Mouse (Mus musculus): ENCODE data around the gene Atrnl1.
A peak's percentile ranks its signal among the peaks of the same experiment; 100 is the strongest.
"Not testable (repeated sequence)": the region's sequence is repeated elsewhere in the genome, so short reads cannot be mapped to it uniquely, and the experiment has no call there.

The Atrnl1 gene

DNA sequence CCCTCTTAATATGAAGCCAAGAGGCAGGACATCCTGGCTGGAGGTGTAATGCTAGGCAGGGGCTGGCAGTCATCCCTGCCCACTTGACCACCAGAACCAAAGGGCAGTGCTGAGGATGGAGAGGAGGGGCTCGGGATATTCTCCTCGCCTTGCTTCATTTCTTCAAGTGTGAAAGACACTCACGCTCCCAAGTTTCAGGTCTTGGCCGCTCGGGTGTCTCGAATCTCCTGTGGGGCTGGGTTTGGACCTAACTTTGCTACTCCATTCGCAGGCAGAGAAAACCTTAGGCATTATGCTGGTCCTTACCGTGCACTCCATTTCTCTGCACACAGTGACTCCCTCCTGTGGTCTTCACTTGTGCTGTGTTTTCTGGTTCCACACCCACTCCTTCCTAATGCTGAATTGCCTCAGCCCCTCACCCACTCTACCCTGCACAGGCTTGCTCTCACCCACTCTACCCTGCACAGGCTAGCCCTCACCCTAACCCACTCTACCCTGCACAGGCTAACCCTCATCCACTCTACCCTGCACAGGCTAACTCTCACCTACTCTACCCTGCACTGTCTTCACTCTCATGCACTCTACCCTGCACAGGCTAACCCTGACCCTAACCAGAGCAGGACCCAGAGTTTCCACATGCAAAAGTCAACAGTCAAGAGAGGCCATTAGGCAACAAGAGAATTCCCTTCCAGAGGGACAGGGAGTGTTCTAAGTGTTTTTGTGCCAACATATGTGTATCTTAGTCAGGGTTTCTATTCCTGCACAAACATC lies 410.9 kb downstream of the Atrnl1 start:
- no peak for DNase-seq (ENCODE audit: low read depth, low spot score)

DNA sequence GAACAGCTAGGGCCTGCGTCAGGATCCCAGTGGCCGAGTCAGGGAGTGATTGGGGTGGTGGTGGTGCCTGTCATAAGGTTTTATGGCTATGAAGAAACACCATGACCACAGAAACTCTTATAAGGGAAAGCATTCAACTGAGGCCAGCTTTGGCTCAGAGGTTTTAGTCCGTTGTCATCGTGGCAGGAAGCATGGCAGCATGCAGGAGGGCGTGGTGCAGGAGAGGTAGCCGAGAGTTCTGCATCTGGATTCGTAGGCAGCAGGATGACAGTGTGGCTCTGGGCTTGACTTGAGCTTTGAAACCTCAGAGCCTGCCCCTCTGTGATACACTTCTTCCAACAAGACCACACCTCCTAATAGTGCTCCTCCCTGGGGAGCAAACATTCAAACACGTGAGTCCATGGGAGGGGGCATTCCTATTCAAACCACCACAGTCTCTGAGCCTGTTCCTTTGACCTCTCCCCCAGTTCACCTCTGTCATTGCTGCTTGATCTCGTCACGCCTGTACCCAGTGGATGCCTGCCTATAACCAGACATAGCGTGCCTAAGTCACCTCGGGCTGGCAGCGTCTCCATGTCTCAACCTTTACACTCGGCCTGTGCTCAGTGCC lies 412.5 kb downstream of the Atrnl1 start:
- no peak for DNase-seq (ENCODE audit: low read depth, low spot score)

DNA sequence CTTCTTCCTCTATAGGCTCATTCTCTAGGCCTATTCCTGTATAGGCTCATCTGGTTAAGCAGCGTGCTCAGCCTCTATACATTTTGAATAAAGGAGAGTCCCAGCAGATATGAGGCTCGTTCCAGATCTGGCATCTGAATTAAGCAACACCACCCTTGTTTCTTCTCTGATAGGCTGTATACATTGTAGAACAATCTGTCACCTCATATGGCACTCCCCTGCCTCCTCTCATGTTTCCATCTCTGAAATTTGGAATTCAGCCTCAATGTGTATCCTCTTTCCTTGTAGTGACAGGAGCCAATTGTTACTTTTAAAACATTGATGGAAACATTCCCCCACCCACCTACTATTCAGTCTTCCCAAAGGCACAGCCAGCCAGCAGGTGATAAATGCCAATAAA lies 414.2 kb downstream of the Atrnl1 start:
- no peak for DNase-seq (ENCODE audit: low read depth, low spot score)

DNA sequence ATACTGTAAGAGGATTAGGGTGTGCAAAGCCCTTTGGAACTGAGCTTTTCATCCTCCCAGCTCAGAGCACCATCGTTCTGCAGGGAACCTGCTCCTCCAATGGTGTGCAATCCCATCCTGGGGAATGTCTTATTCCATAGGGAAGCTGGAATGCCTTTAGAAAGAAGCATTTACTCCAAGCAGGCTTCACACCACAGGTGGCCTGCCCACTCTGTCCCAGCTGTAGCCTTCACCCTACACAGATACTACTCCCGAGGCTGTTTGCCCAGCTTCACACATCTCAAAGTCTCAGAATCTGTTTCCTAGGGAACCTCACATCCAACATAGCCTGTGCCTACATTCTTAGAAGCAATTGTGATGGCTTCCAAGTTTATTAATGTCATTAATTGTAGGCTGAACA lies 418.8 kb downstream of the Atrnl1 start:
- DNase-seq (ENCODE audit: low read depth, low spot score), result no peak

DNA sequence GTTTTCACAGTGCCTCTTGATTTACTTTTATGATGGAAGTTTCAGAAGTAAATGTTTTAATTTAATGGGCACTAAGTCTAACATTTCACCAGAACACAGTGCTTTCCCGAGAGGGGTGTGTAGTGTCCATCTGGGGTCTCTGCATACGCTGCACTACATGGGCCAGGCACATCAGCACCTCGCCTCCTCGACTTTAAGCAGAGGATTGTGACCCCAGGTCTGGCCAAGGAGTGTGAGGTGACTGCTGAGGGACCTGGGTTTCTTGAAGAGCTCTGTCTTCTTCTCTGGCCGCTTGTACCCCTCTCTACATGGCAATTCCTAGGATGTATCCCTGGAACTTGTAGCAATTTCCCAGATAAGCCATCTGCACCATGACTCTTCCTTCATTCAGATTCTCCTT lies 422.4 kb downstream of the Atrnl1 start:
- DNase-seq (ENCODE audit: low read depth, low spot score), result no peak

DNA sequence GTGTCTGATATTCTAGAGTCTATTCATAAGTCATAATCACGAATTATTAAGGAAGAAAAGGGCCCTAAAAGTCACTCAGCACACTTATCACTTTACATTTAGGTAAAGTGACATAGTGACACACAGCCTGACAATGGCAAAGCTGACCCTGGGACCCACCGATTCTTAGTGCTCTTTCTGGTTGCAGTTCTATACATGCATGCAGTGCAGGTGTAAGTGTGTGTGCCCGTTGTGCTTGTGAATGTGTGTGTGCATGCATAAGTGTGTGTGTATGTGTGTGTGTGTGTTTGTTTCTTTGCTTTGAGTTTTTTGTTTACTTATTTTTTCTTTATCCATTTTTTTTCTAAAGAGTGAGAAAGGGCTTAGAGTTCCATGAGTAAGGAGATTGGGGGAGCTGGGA lies 425.3 kb downstream of the Atrnl1 start:
- DNase-seq (ENCODE audit: low read depth, low spot score), result no peak

DNA sequence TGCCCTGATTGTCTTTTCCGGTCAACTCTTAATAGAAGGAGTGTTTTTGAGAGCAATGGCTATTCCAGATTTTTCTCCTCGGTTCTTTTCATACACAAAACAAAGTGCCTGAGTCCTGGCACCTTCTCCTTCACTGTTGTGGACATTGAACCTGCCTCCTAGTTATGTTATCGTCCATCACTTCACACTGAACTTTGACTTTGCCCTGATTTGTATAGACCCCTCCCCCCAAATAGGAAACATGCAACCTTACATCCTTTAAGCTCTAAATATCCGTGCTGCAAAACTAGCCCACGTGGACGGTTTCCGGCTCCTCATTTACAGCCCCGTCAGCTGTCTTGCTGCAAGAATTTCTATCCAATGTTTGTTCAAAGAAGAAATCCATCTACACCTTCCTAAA lies 432.3 kb downstream of the Atrnl1 start:
- DNase-seq (ENCODE audit: low read depth, low spot score), result no peak

DNA sequence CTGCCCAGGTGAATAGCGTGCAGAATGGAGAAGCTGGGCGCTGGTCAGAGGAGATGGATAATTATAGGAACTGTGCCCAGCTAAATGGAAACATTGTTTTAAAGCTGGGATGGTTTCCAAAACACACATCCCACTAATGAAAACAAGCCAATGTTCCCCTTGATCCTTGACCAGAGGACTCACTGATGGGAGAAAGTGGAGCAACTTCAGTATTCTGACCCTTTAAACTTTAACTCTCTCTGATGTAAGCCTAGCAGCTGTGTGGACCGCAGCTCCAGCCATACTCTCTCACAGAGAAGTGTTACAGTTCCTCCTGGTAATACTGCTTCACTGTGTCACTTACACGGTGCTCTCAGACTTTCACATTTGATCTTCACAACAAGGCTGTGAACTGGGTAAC lies 432.7 kb downstream of the Atrnl1 start:
- no peak for DNase-seq (ENCODE audit: low read depth, low spot score)

DNA sequence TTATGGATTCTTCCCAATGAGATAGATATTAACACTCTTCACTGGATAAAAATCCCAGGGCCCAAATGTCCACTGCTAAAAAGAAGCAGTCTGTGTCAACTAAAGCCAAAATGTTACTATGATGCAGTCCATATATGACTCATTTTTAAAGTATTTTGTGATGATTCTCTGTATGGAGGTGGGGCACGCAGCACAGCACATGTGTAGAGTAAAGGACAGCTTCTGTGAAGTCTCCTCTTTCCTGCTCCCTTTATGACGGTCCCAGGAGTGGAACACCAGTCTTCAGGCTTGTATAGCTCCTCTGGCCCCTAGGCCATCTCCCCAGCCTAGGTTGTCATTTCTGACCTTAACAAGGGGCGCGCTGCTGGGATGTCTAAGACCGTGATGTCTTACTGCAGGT lies 434.0 kb downstream of the Atrnl1 start:
- DNase-seq (ENCODE audit: low read depth, low spot score), result no peak

DNA sequence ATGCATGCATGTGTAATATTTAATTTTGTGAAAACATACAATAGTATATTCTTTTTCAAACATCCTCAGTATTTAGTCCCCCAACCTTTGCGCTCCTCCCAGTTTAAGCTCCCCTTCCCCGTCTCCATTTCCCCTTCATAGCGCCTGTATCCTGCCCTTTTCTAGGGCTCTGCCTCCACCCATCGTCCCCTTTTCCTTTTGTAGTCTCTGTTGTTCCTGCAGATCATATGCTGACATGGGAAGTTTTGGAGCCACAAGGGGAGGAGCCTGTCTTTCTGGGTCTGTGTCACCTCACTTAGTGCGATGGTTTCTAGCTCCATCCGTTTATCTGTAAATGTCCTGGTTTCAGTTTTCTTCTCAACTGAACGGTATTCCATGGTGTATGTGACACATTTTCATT lies 435.8 kb downstream of the Atrnl1 start:
- DNase-seq (ENCODE audit: low read depth, low spot score), result no peak

DNA sequence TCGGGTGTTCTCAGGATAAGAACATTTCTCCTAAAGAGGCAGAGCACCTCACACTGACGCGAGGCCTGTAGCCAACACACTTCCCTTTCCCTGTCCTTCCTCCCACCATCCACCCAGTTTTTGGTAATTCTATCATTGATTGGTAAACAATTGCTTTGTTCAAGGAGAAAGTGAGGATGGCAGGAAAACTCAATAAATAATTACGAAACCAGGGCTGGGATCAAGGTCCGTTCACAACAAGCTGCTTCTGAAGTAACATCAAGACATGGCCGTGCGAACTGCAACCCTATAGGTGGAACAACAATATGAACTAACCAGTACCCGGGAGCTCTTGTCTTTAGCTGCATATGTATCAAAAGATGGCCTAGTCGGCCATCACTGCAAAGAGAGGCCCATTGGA lies 439.6 kb downstream of the Atrnl1 start:
- not testable (repeated sequence) for DNase-seq (ENCODE audit: low read depth, low spot score)

DNA sequence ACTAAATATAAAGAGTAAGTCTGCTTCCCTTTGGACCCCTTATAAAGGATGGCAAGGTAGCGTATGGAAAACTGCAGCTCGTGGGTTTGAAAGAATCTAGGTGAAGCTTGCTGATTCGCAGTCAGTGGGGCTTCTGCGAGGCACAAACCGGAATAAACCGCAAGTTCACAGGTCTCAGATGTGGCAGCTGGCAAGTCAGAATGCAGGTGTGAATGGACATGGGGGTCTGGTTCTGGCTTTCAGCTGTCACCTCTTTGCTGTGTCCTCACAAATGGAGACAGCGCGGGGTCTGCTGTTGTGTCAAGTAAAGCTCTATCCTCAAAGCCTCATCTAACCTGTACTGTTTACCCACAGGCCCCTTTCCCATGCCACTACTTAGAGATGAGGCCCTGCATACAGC lies 440.2 kb downstream of the Atrnl1 start:
- no peak for DNase-seq (ENCODE audit: low read depth, low spot score)

DNA sequence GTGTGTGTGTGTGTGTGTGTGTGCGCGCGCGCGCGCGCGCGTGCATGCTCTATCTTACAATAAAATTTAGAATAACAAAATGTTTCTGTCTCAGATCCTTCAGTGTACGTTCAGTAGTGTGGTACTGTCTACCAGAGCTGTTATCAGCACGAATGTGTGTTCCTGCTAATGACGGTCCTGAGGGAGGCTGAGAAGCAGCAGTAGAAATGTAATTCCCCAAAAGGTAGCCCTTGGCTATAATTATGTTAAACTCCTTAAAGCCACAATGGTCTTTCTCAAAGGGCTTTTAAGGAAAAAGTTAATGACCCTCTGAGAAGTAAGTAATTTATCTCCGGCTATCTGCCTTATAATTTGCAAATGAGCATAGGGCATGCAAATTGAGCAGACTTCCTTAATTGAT lies 441.1 kb downstream of the Atrnl1 start:
- DNase-seq (ENCODE audit: low read depth, low spot score), result no peak

DNA sequence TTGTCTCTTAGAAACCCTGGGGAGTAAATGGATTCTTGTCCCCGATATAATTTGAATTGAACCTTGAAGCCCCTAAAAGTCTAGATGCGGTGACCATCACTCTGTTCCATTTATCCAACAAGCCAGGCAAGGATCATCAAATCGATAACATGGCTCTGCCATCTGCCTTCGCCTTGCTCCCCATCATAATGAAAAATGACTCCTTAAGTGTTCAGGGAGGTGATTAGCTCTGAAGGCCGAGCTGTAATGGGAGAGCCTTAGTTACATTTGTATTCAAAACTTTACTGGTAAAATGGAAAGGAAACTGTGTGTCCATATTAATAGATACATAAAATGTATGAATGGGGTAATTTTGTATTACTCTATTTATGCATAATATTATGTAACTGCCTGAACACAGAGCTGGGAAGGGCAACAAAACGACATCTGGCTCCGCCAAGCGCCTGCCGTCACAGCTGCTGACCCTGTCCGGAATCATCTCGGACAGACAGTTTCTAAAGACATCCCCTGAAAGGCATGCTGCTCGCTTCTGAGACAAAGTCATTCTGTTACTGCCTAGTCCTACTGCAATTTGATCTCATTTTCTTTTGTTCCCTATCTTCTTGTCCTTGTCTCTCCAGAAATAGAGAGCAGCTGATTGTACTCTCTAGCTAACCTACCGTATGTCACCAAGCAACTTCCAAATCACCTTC lies 441.8 kb downstream of the Atrnl1 start:
- no peak for DNase-seq (ENCODE audit: low read depth, low spot score)

DNA sequence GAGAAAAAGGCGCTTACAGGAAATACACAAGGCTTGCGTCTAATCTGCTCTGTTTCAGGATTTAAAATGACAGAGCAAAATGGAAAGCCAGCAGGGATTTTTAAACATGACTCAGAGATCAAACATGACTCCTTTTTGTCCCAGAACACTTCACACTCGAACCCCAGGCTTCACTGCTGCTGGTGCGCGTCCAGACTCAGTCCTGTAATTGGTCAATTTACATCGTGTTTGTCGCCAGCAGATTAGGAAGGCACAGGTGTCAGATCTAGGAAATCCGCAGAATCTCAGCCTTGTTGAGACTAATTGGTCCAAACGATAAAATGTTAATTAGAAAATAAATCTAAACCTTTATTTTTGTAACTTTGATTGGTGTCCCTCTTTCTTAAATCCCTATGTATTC lies 448.9 kb downstream of the Atrnl1 start:
- no peak for DNase-seq (ENCODE audit: low read depth, low spot score)

DNA sequence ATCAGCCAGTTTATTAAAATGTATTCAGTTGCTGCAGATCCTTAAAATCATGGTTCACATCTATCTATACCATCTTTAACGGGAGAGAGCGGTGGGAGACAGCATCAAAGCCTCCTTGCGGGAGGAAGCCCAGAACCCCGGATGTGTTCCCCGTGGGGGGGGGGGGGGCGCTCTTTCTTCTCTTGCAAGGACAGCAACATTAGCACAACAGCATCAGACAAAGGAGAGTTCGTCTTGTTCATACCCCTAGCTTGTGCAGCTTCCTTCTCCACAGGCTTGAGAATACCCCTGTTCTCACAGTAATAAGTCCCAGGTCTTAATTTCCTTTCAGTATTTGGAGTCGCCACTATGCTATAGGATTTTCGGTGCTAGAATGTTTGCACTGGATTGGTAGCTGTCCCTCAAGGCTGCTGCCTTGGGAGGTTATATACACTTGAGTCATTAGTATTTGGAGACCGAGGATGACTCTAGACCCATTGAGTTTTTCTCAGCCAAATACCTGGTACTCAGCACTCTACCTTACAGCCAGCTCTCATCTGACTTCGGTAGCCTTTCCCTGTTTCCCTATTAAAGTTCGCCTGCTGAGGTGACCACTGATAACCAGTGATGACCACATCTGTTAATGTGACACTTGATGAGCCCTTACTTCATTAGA lies 449.5 kb downstream of the Atrnl1 start:
- no peak for DNase-seq (ENCODE audit: low read depth, low spot score)

DNA sequence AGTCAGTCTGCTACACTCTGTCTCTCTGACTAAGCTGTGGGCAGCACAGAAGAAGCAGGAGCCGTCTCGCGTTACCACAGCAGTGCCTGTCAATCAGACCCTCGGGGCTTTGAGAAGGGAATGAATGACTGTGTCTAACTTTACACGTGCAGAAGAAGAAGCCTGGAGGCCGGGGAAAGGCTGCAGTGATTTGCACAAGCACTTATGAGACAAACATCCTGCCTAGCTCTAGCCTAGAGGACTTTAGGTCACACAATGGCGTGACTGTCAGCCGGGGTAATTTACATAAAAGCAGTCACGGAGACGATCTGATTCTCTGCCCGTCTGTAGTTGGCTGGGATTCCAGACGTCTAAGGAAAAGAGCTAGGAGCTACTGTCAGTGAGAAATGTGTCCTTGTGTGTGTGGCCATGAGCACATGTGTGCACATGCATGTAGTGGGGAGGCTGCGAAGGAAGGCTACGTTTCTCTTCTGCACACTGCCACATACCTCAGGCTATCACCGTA lies 450.1 kb downstream of the Atrnl1 start:
- no peak for DNase-seq (ENCODE audit: low read depth, low spot score)

DNA sequence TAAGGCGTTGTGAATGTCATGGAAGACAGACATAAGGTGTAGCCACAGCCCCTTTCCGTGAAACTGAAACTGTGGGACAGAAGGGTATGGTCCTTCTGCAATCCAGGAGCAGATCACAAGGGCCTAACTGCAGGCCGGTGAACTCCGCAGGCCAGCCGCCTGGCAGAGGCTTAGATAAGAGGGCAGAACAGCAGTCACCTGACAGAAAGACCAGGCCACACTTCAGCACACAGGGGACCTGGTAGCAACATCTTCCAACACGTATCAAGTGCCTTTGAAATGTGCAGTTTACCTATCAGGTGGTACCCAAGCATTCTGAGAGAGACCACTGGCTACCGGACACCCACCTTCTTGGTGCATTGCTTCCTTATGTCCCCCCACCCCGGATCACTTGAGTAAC lies 451.1 kb downstream of the Atrnl1 start:
- no peak for DNase-seq (ENCODE audit: low read depth, low spot score)

DNA sequence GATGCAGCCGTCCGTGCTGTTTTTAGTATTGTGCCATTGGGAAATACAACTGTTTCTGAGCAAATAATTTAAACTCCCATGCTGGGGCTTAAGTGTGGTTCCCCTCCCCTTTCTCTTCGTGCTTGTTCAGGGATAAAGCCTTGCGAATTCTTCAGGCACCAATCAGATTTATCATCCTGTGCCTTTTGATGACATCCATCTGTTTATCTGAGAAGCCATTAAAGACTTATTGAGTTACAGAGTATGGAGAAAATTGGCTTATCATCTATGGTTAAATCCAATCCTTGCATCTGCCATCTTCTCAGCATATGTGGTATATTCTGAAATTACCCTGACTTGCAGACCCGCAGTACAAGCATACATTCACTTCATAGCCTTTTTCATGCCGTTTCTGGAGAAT lies 452.7 kb downstream of the Atrnl1 start:
- DNase-seq (ENCODE audit: low read depth, low spot score), result no peak

DNA sequence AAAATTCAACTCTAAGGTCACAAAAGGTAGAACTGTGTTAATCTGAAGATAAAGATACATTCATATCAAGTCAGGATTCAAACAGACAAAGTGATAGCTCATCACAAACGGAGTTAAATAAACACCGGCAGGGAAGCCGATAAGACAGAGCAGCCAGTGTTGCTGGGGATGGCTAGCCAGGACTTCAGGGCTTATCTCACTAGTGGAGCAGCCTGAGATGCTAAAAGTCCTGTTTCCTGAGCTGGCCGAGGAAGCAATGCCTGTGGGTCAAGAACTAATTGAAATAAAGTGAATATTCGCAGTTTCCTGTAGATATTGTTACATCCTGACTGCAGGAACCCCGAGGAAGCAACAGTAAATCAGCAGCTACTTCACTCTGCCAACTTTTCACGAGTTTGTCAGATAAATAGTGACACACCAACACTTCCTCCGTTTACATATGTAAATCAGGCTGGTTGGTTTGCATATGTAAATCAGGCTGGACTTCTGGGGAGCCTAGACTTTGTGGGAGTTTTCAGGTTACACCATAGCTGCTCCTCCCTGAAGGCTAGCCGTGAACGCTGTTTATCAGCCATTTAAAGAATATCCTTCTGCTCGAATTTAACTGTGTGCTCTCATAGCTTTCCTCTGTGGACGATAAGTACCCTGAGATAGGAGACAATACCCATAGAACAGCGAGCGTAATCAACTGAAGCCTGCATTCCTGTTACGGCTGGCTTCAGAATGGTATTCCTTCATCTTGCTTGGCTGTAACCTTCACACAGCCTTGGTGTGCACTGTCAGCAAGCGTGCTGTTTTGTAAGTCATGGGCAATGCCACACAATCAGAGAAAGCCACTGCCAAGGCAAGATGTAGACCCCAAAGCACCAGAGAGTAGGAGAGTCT lies 453.5 kb downstream of the Atrnl1 start:
- no peak for DNase-seq (ENCODE audit: low read depth, low spot score)

DNA sequence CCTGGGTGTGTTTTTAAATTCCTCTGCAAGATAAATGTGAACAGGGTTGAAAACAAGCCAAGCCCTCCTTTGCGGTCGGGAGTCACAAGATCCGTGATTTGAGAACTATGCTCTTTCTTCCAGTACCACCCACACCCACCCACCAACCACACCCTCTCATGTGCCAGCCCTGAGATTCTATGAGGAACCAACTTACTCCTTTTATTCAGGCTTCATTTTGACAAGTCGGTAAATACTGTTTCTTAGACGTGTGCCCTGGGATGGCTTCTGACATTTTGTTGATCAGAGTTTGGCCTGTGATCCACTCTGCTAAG lies 454.1 kb downstream of the Atrnl1 start:
- DNase-seq (ENCODE audit: low read depth, low spot score), result peak; percentile 29

Data from CD4-positive helper T cell, adult 2 months (primary cell).